Mouse (Mus musculus) kidney, postnatal 0 days (tissue): ENCODE results near the gene Crtc3. TPM values are rescaled to one million over a fixed set of nuclear protein-coding genes. Genes with fewer than 3 reads are reported as not detected.

ENCODE experiments used
- ATAC-seq: fragments of 200-750 bp; cut with Nextera tagmentation; replicated peaks from 2 replicates; pipeline ENCODE4 v1.8.0; 2017; ENCODE audit warnings: low read depth, moderate number of reproducible peaks, moderate TSS enrichment, moderate library complexity; ENCODE audit not compliant: low FRiP score
- DNase-seq: peaks from one replicate; pipeline ENCODE4 v3.0.0-alpha.2; 2016; ENCODE audit warnings: low spot score
- H3K27ac ChIP-seq: fragments of 300-500 bp; sonication (generic); 2 replicates; pipeline ENCODE4 v1.5.1; 2014; ENCODE audit warnings: mild to moderate bottlenecking
- H3K27me3 ChIP-seq: fragments of 300-500 bp; sonication (generic); 2 replicates; pipeline ENCODE4 v1.6.1; 2014; ENCODE audit warnings: low read length, mixed read lengths; ENCODE audit not compliant: insufficient read depth
- H3K36me3 ChIP-seq: fragments of 300-500 bp; sonication (generic); 2 replicates; pipeline ENCODE4 v1.6.1; 2014; ENCODE audit warnings: low read length, mixed read lengths; ENCODE audit not compliant: insufficient read depth
- H3K4me1 ChIP-seq: fragments of 300-500 bp; sonication (generic); replicated peaks from 2 replicates; pipeline ENCODE4 v1.6.1; 2014; ENCODE audit warnings: antibody characterized with exemption, low read length, mixed read lengths; ENCODE audit not compliant: insufficient read depth
- H3K4me2 ChIP-seq: fragments of 300-500 bp; sonication (generic); 2 replicates; pipeline ENCODE4 v1.6.1; 2014; ENCODE audit warnings: mild to moderate bottlenecking, low read length, moderate library complexity, mixed read lengths
- H3K4me3 ChIP-seq: fragments of 300-500 bp; sonication (generic); replicated peaks from 2 replicates; pipeline ENCODE4 v1.5.1; 2014; ENCODE audit warnings: low read depth, low read length
- H3K9ac ChIP-seq: fragments of 300-500 bp; sonication (generic); 2 replicates; pipeline ENCODE4 v1.6.1; 2014; ENCODE audit warnings: low read depth, low read length
- H3K9me3 ChIP-seq: fragments of 300-500 bp; sonication (generic); replicated peaks from 2 replicates; pipeline ENCODE4 v1.6.1; 2016; ENCODE audit warnings: low read length, inconsistent platforms, mixed read lengths
- CTCF ChIP-seq: IDR thresholded peaks from 2 replicates; pipeline ENCODE4 v1.5.1; 2016; ENCODE audit warnings: antibody characterized with exemption, low read depth, mild to moderate bottlenecking, moderate library complexity
- WGBS: fragments of 180-500 bp; shearing (Covaris S2); extraction: QIAGEN DNeasy Blood & Tissue Kit; methylation state at CpG from one replicate; pipeline ENCODE4 v1.1.7; 2014; 5-methylcytosine and 5-hydroxymethylcytosine counted together
- polyA plus RNA-seq: library from polyadenylated mRNA; unstranded; fragments of >200 nt; fragmentation: Nextera tagmentation; extraction: Ambion mirVana; gene quantifications from 2 replicates; pipeline ENCODE4 v1.2.1, GENCODE M21; 2015

Crtc3 gene
- polyA plus RNA-seq, 1 experiment from 2014 or later: 18.5 TPM

DNA sequence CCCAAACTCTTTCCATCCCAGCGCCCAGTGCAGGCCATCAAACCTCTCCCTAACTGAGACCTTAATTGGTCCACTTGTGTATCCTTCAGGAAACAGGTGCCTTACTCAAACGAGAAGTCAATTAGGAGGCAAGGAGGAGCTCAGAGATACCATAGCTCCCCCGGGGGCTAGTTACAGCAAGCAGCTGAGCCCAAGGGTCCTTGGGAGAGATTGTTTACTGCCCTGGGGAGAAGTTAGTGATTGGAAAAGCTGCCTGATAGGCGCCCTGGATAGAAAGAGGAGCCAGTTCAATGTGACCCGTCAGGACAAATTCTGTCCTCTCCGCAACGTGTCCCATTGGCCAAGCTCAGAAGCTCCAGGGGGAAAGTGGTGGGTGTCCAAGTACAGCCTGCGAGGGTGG is 11.0 kb upstream of the Crtc3 start:
- H3K9me3 ChIP-seq: no peaks in the 10 kb centered on the region
- no peak for ATAC-seq
- no peaks in the 10 kb centered on the region for H3K4me1 ChIP-seq
- no peaks in the 10 kb centered on the region for H3K27me3 ChIP-seq
- WGBS: 67% methylated on average over 8 of the region's 8 CpGs
- no peak for TF ChIP-seq CTCF
- H3K4me3 ChIP-seq: no peak overlapping the region
- no peak for DNase-seq
- no peak overlapping the region for H3K9ac ChIP-seq
- no peak overlapping the region for H3K27ac ChIP-seq
- H3K4me2 ChIP-seq: no peak overlapping the region
- no peaks in the 10 kb centered on the region for H3K36me3 ChIP-seq

DNA sequence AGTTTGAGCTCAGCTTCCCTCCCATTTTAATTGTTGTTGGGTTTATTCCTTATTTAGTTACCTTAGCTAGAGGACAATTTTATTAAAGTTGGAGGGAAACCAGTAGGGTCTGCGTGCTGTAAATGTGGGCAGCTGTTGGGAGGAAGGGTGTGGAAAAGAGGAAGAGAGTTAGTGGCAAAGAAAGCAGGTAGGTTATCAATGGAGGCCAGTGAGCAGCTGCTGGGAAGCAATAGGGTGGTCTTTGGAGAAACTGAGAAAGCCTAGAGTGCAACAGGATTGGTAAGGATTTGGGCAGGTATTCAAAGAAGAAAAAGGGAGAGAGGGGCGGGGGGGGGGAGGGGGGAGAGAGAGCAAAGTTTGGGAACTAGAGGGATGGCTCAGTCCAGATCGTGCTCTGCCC is 10.3 kb upstream of the Crtc3 start:
- no peak for TF ChIP-seq CTCF
- Histone ChIP-seq H3K27ac (no peak overlapping the region), H3K4me2 (no peak overlapping the region), H3K36me3 (no peaks in the 10 kb centered on the region), H3K9me3 (no peaks in the 10 kb centered on the region), H3K27me3 (no peaks in the 10 kb centered on the region), H3K4me3 (no peak overlapping the region), H3K4me1 (no peaks in the 10 kb centered on the region), H3K9ac (no peak overlapping the region)
- ATAC-seq (no peak), DNase-seq (no peak)
- 83% methylated on average over 2 of the region's 3 CpGs for WGBS

DNA sequence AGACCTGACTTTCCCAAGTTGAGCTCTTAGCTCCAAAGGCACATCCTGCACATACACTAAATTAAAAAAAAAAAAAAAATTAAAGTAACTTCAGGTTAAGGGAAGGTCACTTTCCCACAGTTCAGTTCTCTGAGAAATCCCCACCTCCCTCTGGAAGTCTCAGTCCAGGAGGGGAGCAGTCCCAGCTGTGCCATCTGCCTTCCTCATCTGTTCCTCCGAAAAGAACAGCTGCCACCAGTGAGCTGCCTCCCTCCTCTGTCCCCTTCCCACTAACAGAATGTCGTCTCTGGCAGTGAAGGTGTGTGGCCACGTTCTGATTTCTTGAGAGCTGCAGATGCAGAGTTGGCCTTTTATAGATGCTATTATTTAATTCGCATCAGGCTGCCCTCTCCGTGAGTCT is 9.2 kb upstream of the Crtc3 start:
- WGBS: 61% methylated on average over 5 of the region's 5 CpGs
- ATAC-seq (no peak), DNase-seq (no peak)
- Histone ChIP-seq H3K27me3 (no peaks in the 10 kb centered on the region), H3K4me1 (no peaks in the 10 kb centered on the region), H3K9ac (no peak overlapping the region), H3K36me3 (no peaks in the 10 kb centered on the region), H3K9me3 (no peaks in the 10 kb centered on the region), H3K27ac (no peak overlapping the region), H3K4me3 (no peak overlapping the region), H3K4me2 (no peak overlapping the region)
- TF ChIP-seq CTCF: no peak

DNA sequence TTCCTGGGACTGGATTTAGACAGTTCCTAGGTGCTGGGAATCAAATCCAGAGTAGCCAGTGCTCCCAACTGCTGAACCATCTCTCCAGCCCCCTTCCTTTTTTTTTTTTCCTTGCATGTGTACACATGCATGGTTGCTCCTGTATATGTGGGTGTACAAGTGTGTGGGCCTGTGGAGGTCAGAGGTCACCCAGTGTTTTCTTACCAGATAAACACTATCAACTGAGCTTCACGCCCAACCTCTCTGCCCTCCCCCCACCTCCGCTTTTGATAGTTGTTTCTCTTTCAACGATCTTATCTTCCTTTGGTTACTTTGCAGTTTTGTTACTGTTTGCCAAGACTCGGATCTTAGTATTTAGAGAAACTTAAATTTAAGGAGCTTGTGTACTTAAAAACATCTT is 8.2 kb upstream of the Crtc3 start:
- TF ChIP-seq CTCF: no peak
- H3K27me3 ChIP-seq: no peaks in the 10 kb centered on the region
- H3K4me1 ChIP-seq: no peaks in the 10 kb centered on the region
- ATAC-seq (no peak), DNase-seq (peak; percentile 47)
- no peaks in the 10 kb centered on the region for H3K9me3 ChIP-seq
- 36% methylated on average over 4 of the region's 4 CpGs for WGBS
- no peak overlapping the region for H3K27ac ChIP-seq
- H3K36me3 ChIP-seq: no peaks in the 10 kb centered on the region
- H3K4me2 ChIP-seq: no peak overlapping the region
- H3K4me3 ChIP-seq: no peak overlapping the region
- no peak overlapping the region for H3K9ac ChIP-seq

DNA sequence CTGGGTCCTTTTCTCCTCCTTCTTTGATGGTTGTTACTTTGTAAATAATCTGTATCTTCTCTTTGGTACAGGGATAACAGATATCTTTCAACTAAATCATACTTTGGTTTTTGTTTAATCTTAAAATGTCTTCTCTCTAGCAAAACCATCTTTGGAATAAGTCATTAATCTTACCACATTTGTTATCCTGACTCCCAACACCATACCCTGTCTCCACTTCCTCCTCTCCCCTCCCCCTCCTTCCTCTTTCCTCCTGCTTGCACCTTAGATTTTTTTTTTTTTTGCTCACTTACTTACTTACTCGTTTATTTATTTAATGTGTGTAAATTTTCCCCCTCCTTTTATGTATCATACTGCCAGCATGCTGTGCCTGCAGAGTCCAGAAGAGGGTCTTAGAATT is 7.7 kb upstream of the Crtc3 start:
- Histone ChIP-seq H3K4me1 (no peaks in the 10 kb centered on the region), H3K9ac (no peak overlapping the region), H3K4me3 (no peak overlapping the region), H3K9me3 (no peaks in the 10 kb centered on the region), H3K27me3 (no peaks in the 10 kb centered on the region), H3K4me2 (no peak overlapping the region), H3K27ac (no peak overlapping the region), H3K36me3 (no peaks in the 10 kb centered on the region)
- 28% methylated on average over 1 of the region's 1 CpGs for WGBS
- TF ChIP-seq CTCF: no peak
- no peak for ATAC-seq
- no peak for DNase-seq

DNA sequence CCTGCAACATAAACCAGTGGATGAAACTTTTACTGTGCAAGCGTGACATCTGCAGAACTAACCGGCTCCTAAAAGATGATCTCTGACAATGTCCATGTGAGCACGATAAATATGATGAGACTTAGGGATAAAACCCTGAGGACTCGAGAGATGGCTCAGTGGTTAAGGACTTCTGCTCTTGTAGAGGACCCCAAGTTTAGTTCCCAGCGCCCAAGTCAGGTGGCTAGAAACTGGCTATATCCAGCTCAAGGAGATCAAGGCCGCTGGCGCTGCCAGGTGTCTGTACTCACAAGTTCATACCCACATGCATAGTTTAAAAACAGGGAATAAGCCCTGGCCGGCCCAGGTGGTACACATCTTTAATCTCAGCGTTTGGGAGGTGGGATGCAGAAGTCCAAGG is 3.8 kb upstream of the Crtc3 start:
- DNase-seq (no peak), ATAC-seq (no peak)
- no peak overlapping the region for H3K4me3 ChIP-seq
- no peaks in the 10 kb centered on the region for H3K36me3 ChIP-seq
- no peaks in the 10 kb centered on the region for H3K9me3 ChIP-seq
- TF ChIP-seq CTCF: no peak
- H3K9ac ChIP-seq: no peak overlapping the region
- no peak overlapping the region for H3K4me2 ChIP-seq
- H3K4me1 ChIP-seq: 0 out of 2 replicates have a peak, but pooled peaks cover 9% of the 10 kb centered on the region
- 89% methylated on average over 9 of the region's 9 CpGs for WGBS
- H3K27ac ChIP-seq: no peak overlapping the region
- no peaks in the 10 kb centered on the region for H3K27me3 ChIP-seq

DNA sequence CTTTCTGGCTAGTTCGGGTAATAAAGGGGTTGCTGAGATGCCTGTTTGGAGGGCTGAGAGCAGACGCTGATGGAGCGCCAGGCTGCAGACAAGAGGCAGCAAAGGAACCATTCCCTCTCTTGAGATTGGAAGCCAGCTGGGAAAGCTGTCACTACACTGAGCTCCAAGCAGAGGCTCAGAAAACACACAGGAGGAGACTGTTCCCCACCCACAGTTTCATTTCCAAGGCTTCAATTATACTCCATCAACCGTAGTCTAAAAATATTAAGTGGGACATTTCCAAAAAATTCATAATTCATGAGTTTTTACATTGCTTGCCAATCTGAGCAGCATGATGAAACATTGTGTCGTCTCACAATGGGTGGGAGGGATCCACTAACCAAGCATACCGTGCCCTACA is 2.5 kb upstream of the Crtc3 start:
- ATAC-seq: no peak
- no peak for TF ChIP-seq CTCF

More for the DNA sequence above, 2.5 kb upstream of the Crtc3 start:
- Histone ChIP-seq H3K9ac (no peak overlapping the region), H3K36me3 (no peaks in the 10 kb centered on the region), H3K27me3 (no peaks in the 10 kb centered on the region), H3K4me1 (0 out of 2 replicates have a peak, but pooled peaks cover 13% of the 10 kb centered on the region), H3K27ac (no peak overlapping the region), H3K4me2 (no peak overlapping the region), H3K9me3 (no peaks in the 10 kb centered on the region), H3K4me3 (no peak overlapping the region)
- DNase-seq: no peak
- WGBS: 71% methylated on average over 6 of the region's 6 CpGs
